In genomic region chr10:91123828-91124822, GRCm38 (mm10) we compare ENCODE assay signal across 8 mouse cellular contexts. TPM values are rescaled to one million over a fixed set of nuclear protein-coding genes. Genes with fewer than 3 reads are reported as not detected.
A peak's percentile ranks its signal among the peaks of the same experiment; 100 is the strongest.
DNase-seq lines count a peak whose midpoint lies in the region; ATAC-seq and TF ChIP-seq lines count a peak whose summit lies in the region.

Slc25a3 (minus strand) TSS chr10:91124059.

- peak; percentile 7; the same call in 1 of the 2 replicates for TF ChIP-seq EP300 in heart, postnatal 0 days (IDR thresholded peaks at IDR 0.05; ENCODE audit: low read depth)

- peak; percentile 100 for ATAC-seq in forebrain, embryonic 12.5 days (ENCODE audit: low FRiP score)
- ATAC-seq in heart, postnatal 0 days (ENCODE audit: insufficient read depth, low read depth) = peak; percentile 98
- peak; percentile 99 for ATAC-seq in liver, embryonic 16.5 days (ENCODE audit: low read depth)
- ATAC-seq in neural tube, embryonic 13.5 days (ENCODE audit: low read depth) = peak; percentile 100

- H3K9ac ChIP-seq in forebrain, embryonic 12.5 days = peak within 1 kb of the TSS; percentile 97
- H3K9ac ChIP-seq in heart, postnatal 0 days (replicated peaks; ENCODE audit: low read depth, low read length) = peak within 1 kb of the TSS; percentile 98
- peak within 1 kb of the TSS; percentile 96 for H3K9ac ChIP-seq in liver, embryonic 16.5 days (ENCODE audit: low read depth, low read length)
- H3K9ac ChIP-seq in neural tube, embryonic 13.5 days = peak within 1 kb of the TSS; percentile 100

- no peaks in the 10 kb centered on the region for H3K9me3 ChIP-seq in E14TG2a.4 (ENCODE audit: low read length)
- no peaks in the 10 kb centered on the region for H3K9me3 ChIP-seq in forebrain, embryonic 12.5 days
- H3K9me3 ChIP-seq in heart, postnatal 0 days (replicated peaks; ENCODE audit: control insufficient read depth, low read length) = no peaks in the 10 kb centered on the region
- H3K9me3 ChIP-seq in liver, embryonic 16.5 days (replicated peaks; ENCODE audit: control insufficient read depth, low read length) = no peaks in the 10 kb centered on the region
- H3K9me3 ChIP-seq in neural tube, embryonic 13.5 days = no peaks in the 10 kb centered on the region

- peak within 1 kb of the TSS; percentile 89 for H3K27ac ChIP-seq in forebrain, embryonic 12.5 days
- peak within 1 kb of the TSS; percentile 98 for H3K27ac ChIP-seq in heart, postnatal 0 days (ENCODE audit: low read depth)
- peak within 1 kb of the TSS; percentile 93 for H3K27ac ChIP-seq in liver, embryonic 16.5 days (ENCODE audit: low read length)
- H3K27ac ChIP-seq in neural tube, embryonic 13.5 days (replicated peaks) = peak within 1 kb of the TSS; percentile 95
- peak within 1 kb of the TSS; percentile 94 for H3K27ac ChIP-seq in testis, adult 2 months (ENCODE audit: control insufficient read depth, insufficient read depth, low read depth, low read length)

- TF ChIP-seq CTCF in E14TG2a.4 (conservative IDR thresholded peaks at IDR 0.05; ENCODE audit: low read length) = no peak
- TF ChIP-seq CTCF in heart, postnatal 0 days (IDR thresholded peaks at IDR 0.05; ENCODE audit: low read depth) = no peak
- TF ChIP-seq CTCF in testis, adult 2 months (IDR thresholded peaks at IDR 0.05; ENCODE audit: control insufficient read depth, insufficient read depth, insufficient replicate concordance, low read depth, low read length) = no peak

- WGBS in forebrain, embryonic 12.5 days = 14% methylated on average over 59 of the region's 59 CpGs
- WGBS in heart, postnatal 0 days = 6% methylated on average over 59 of the region's 59 CpGs
- WGBS in liver, embryonic 16.5 days (ENCODE audit: insufficient replicate concordance) = 9% methylated on average over 59 of the region's 59 CpGs
- 14% methylated on average over 59 of the region's 59 CpGs for WGBS in neural tube, embryonic 13.5 days

- H3K4me2 ChIP-seq in forebrain, embryonic 12.5 days = peak within 1 kb of the TSS; percentile 95
- peak within 1 kb of the TSS; percentile 69 for H3K4me2 ChIP-seq in heart, postnatal 0 days (ENCODE audit: low read depth, low read length)
- H3K4me2 ChIP-seq in liver, embryonic 16.5 days (ENCODE audit: low read depth, low read length) = peak within 1 kb of the TSS; percentile 85
- H3K4me2 ChIP-seq in neural tube, embryonic 13.5 days = peak within 1 kb of the TSS; percentile 67

- peak within 1 kb of the TSS; percentile 99 for H3K4me3 ChIP-seq in E14TG2a.4 (replicated peaks; ENCODE audit: low read length)
- H3K4me3 ChIP-seq in forebrain, embryonic 12.5 days (replicated peaks) = peak within 1 kb of the TSS; percentile 99
- H3K4me3 ChIP-seq in heart, postnatal 0 days (ENCODE audit: low read depth, low read length) = peak within 1 kb of the TSS; percentile 88
- peak within 1 kb of the TSS; percentile 95 for H3K4me3 ChIP-seq in liver, embryonic 16.5 days (ENCODE audit: low read depth, low read length)
- peak within 1 kb of the TSS; percentile 100 for H3K4me3 ChIP-seq in neural tube, embryonic 13.5 days
- H3K4me3 ChIP-seq in testis, adult 2 months (ENCODE audit: control insufficient read depth, low read depth, low read length) = peak within 1 kb of the TSS; percentile 93

- no peaks in the 10 kb centered on the region for H3K27me3 ChIP-seq in E14TG2a.4 (ENCODE audit: insufficient read depth, low read length)
- H3K27me3 ChIP-seq in forebrain, embryonic 12.5 days = no peaks in the 10 kb centered on the region
- no peaks in the 10 kb centered on the region for H3K27me3 ChIP-seq in heart, postnatal 0 days (ENCODE audit: control insufficient read depth, insufficient read depth, low read length)
- no peaks in the 10 kb centered on the region for H3K27me3 ChIP-seq in liver, embryonic 16.5 days (ENCODE audit: control insufficient read depth, insufficient read depth, low read depth, low read length)
- H3K27me3 ChIP-seq in neural tube, embryonic 13.5 days = no peaks in the 10 kb centered on the region
- H3K27me3 ChIP-seq in testis, adult 2 months (ENCODE audit: control insufficient read depth, insufficient read depth, low read length) = no peaks in the 10 kb centered on the region

- peaks cover 38% of the 10 kb centered on the region for H3K36me3 ChIP-seq in E14TG2a.4 (ENCODE audit: insufficient read depth, low read length)
- H3K36me3 ChIP-seq in forebrain, embryonic 12.5 days (replicated peaks) = peaks cover 26% of the 10 kb centered on the region
- peaks cover 28% of the 10 kb centered on the region for H3K36me3 ChIP-seq in heart, postnatal 0 days (replicated peaks; ENCODE audit: control insufficient read depth, insufficient read depth, low read length)
- H3K36me3 ChIP-seq in liver, embryonic 16.5 days (ENCODE audit: control insufficient read depth, insufficient read depth) = peaks cover 18% of the 10 kb centered on the region
- peaks cover 27% of the 10 kb centered on the region for H3K36me3 ChIP-seq in neural tube, embryonic 13.5 days
- no peaks in the 10 kb centered on the region; the same call in 1 of the 2 replicates for H3K36me3 ChIP-seq in testis, adult 2 months (ENCODE audit: control insufficient read depth, insufficient read depth, low read length)

- peak; percentile 100 for TF ChIP-seq POLR2A in testis, adult 2 months (IDR thresholded peaks at IDR 0.05; ENCODE audit: control insufficient read depth, low read depth, low read length)

- H3K4me1 ChIP-seq in E14TG2a.4 (replicated peaks; ENCODE audit: low read depth, low read length) = peaks cover 49% of the 10 kb centered on the region
- peaks cover 18% of the 10 kb centered on the region for H3K4me1 ChIP-seq in forebrain, embryonic 12.5 days
- H3K4me1 ChIP-seq in heart, postnatal 0 days (ENCODE audit: control insufficient read depth, insufficient read depth) = peaks cover 9% of the 10 kb centered on the region; the same call in 1 of the 2 replicates
- H3K4me1 ChIP-seq in liver, embryonic 16.5 days (ENCODE audit: control insufficient read depth, low read depth, low read length) = peaks cover 17% of the 10 kb centered on the region
- H3K4me1 ChIP-seq in neural tube, embryonic 13.5 days (replicated peaks) = peaks cover 24% of the 10 kb centered on the region
- no peaks in the 10 kb centered on the region; the same call in 1 of the 2 replicates for H3K4me1 ChIP-seq in testis, adult 2 months (ENCODE audit: control insufficient read depth, insufficient read depth, low read length)

- peak; percentile 97 for DNase-seq in c-Kit-positive CD71-positive TER-119-positive erythroid progenitor cells, embryonic 14.5 days (ENCODE audit: low spot score)
- DNase-seq in heart, postnatal 0 days (ENCODE audit: low spot score) = peak; percentile 96
- DNase-seq in kidney, postnatal 4 days = peak; percentile 99

RNA-seq across cellular contexts. Expression of gene Slc25a3, which starts in this region (rescaled TPM):
- polyA plus RNA-seq in forebrain, embryonic 12.5 days (2016; fragmentation: Nextera tagmentation; extraction: Ambion mirVana) = 359 and 369 TPM in 2 replicates
- total RNA-seq in heart, postnatal 0 days (2014; rRNA removed; ENCODE audit: low replicate concordance) = 1,527 and 1,847 TPM in 2 replicates
- polyA plus RNA-seq in heart, postnatal 0 days (2015; fragmentation: Nextera tagmentation; extraction: Ambion mirVana) = 2,043 and 2,050 TPM in 2 replicates
- 184 and 186 TPM in 2 replicates for polyA plus RNA-seq in liver, embryonic 16.5 days (2015; fragmentation: Nextera tagmentation; extraction: Ambion mirVana)
- polyA plus RNA-seq in neural tube, embryonic 13.5 days (2015; fragmentation: Nextera tagmentation; extraction: Ambion mirVana) = 521 and 534 TPM in 2 replicates
- 147 and 151 TPM in 2 replicates for polyA plus RNA-seq in testis, adult 2 months (2012; rRNA removed)

Comparison
In these comparisons a context has a peak if more than half of its experiments do, and no peak if none do; other contexts are left out.
1. Peak in every context shown above with its lines: DNase-seq, ATAC-seq, H3K4me3 ChIP-seq and H3K27ac ChIP-seq.